Mouse (Mus musculus) heart, embryonic 13.5 days (tissue): ENCODE measurements around the gene Gm20449. TPM values are rescaled to one million over a fixed set of nuclear protein-coding genes. Genes with fewer than 3 reads are reported as not detected.
A peak's percentile ranks its signal among the peaks of the same experiment; 100 is the strongest.
"Not testable (repeated sequence)": the region's sequence is repeated elsewhere in the genome, so short reads cannot be mapped to it uniquely, and the experiment has no call there.

Experiments used
- ATAC-seq: fragments of 200-750 bp; cut with Nextera tagmentation; 2 replicates; pipeline ENCODE4 v1.8.0; 2017; ENCODE audit warnings: moderate TSS enrichment; ENCODE audit not compliant: insufficient number of reproducible peaks, low FRiP score, low TSS enrichment; ENCODE audit errors: extremely low read depth
- H3K27ac ChIP-seq: fragments of 300-500 bp; sonication (generic); replicated peaks from 2 replicates; pipeline ENCODE4 v1.5.1; 2015; ENCODE audit warnings: moderate library complexity, mild to moderate bottlenecking, inconsistent platforms
- H3K27me3 ChIP-seq: fragments of 300-500 bp; sonication (generic); replicated peaks from 2 replicates; pipeline ENCODE4 v1.6.1; 2015; ENCODE audit warnings: mild to moderate bottlenecking, inconsistent platforms
- H3K36me3 ChIP-seq: fragments of 300-500 bp; sonication (generic); 2 replicates; pipeline ENCODE4 v1.6.1; 2015; ENCODE audit warnings: mild to moderate bottlenecking, inconsistent platforms
- H3K4me1 ChIP-seq: fragments of 300-500 bp; sonication (generic); 2 replicates; pipeline ENCODE4 v1.6.1; 2015; ENCODE audit warnings: inconsistent platforms
- H3K4me2 ChIP-seq: fragments of 300-500 bp; sonication (generic); 2 replicates; pipeline ENCODE4 v1.6.1; 2015; ENCODE audit warnings: inconsistent platforms, mild to moderate bottlenecking, moderate library complexity
- H3K4me3 ChIP-seq: fragments of 300-500 bp; sonication (generic); 2 replicates; pipeline ENCODE4 v1.5.1; 2015; ENCODE audit warnings: moderate library complexity, mild to moderate bottlenecking, inconsistent platforms
- H3K9ac ChIP-seq: fragments of 300-500 bp; sonication (generic); 2 replicates; pipeline ENCODE4 v1.6.1; 2015; ENCODE audit warnings: inconsistent platforms, mild to moderate bottlenecking, moderate library complexity
- H3K9me3 ChIP-seq: fragments of 300-500 bp; sonication (generic); 2 replicates; pipeline ENCODE4 v1.6.1; 2016; ENCODE audit warnings: inconsistent platforms
- WGBS: fragments of 180-500 bp; shearing (Covaris S2); methylation state at CpG from one replicate; pipeline ENCODE4 v1.1.7; 2015; ENCODE audit warnings: mixed read lengths; 5-methylcytosine and 5-hydroxymethylcytosine counted together
- polyA plus RNA-seq: library from polyadenylated mRNA; unstranded; fragments of >200 nt; fragmentation: Nextera tagmentation; extraction: Ambion mirVana; gene quantifications from 2 replicates; pipeline ENCODE4 v1.2.1, GENCODE M21; 2015

The Gm20449 gene
- 0.09 and 0.13 TPM in 2 replicates for polyA plus RNA-seq

- WGBS, result under 1% methylated on average over 18 of the region's 18 CpGs
- Histone ChIP-seq H3K36me3 (peaks cover 8% of the 10 kb centered on the region), H3K27ac (peak within 1 kb of the TSS; percentile 75), H3K27me3 (no peaks in the 10 kb centered on the region), H3K9me3 (0 out of 2 replicates have a peak, but pooled peaks cover under 1% of the 10 kb centered on the region), H3K4me3 (peak within 1 kb of the TSS; percentile 73), H3K4me2 (peak within 1 kb of the TSS; percentile 90), H3K9ac (peak within 1 kb of the TSS; percentile 82), H3K4me1 (peaks cover 5% of the 10 kb centered on the region; the same call in 1 of the 2 replicates)
- ATAC-seq, result peak; percentile 88
These were observed at the start of gene Gm20449, which contains the start of gene AW146154 for GRCm38 (mm10) chr7:41499389-41500049. TSS of gene Gm20449 (minus strand) at chr7:41499417. TSS of gene AW146154 (minus strand) at chr7:41499890.

- no peak for ATAC-seq
- 85% methylated on average over 3 of the region's 3 CpGs for WGBS
These were observed 13.5 kb upstream of the Gm20449 start for GRCm38 (mm10) chr7:41512672-41513071.

DNA sequence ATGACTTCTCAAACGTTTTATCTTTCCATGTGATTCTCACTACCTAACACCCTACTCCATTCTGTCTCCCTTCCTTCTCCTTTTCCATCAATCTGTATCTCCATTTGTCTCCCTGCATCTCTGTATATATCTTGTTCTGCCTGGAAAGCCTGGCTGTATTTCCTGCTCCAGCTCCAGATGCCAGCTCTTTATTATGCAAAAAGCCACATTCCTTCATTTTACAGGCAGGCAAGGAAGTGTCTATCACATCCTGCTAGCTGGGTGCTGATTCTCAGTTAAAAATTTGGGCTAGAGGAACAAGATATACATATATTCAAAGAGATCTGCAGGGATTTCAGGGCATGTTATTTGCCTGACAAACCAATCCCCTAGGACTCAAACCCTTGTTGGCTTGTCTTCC, 13.0 kb upstream of the Gm20449 start:
- Histone ChIP-seq H3K9me3 (peaks cover 18% of the 10 kb centered on the region), H3K36me3 (no peaks in the 10 kb centered on the region), H3K4me2 (no peak overlapping the region), H3K27ac (no peak overlapping the region), H3K4me1 (no peaks in the 10 kb centered on the region), H3K4me3 (no peak overlapping the region), H3K9ac (no peak overlapping the region), H3K27me3 (no peaks in the 10 kb centered on the region)
- ATAC-seq, result no peak
- WGBS, result 9% methylated on average over 1 of the region's 1 CpGs

More at GRCm38 (mm10) chr7:41512672-41513071, 13.5 kb upstream of the Gm20449 start:
- no peaks in the 10 kb centered on the region for H3K4me1 ChIP-seq
- no peak overlapping the region for H3K4me3 ChIP-seq
- H3K9ac ChIP-seq, result no peak overlapping the region
- no peak overlapping the region for H3K27ac ChIP-seq
- H3K27me3 ChIP-seq, result no peaks in the 10 kb centered on the region
- no peaks in the 10 kb centered on the region for H3K36me3 ChIP-seq
- H3K9me3 ChIP-seq, result peaks cover 17% of the 10 kb centered on the region
- no peak overlapping the region for H3K4me2 ChIP-seq

GRCm38 (mm10) chr7:41502402-41502801, 3.2 kb upstream of the Gm20449 start:
- no peak overlapping the region for H3K4me3 ChIP-seq
- peaks cover 5% of the 10 kb centered on the region; the same call in 1 of the 2 replicates for H3K4me1 ChIP-seq
- H3K36me3 ChIP-seq, result no peaks in the 10 kb centered on the region
- 36% methylated on average over 1 of the region's 1 CpGs for WGBS
- ATAC-seq, result no peak
- H3K27me3 ChIP-seq, result no peaks in the 10 kb centered on the region
- H3K9ac ChIP-seq, result no peak overlapping the region
- H3K27ac ChIP-seq, result no peak overlapping the region
- peaks cover 3% of the 10 kb centered on the region; the same call in 1 of the 2 replicates for H3K9me3 ChIP-seq
- no peak overlapping the region for H3K4me2 ChIP-seq

DNA sequence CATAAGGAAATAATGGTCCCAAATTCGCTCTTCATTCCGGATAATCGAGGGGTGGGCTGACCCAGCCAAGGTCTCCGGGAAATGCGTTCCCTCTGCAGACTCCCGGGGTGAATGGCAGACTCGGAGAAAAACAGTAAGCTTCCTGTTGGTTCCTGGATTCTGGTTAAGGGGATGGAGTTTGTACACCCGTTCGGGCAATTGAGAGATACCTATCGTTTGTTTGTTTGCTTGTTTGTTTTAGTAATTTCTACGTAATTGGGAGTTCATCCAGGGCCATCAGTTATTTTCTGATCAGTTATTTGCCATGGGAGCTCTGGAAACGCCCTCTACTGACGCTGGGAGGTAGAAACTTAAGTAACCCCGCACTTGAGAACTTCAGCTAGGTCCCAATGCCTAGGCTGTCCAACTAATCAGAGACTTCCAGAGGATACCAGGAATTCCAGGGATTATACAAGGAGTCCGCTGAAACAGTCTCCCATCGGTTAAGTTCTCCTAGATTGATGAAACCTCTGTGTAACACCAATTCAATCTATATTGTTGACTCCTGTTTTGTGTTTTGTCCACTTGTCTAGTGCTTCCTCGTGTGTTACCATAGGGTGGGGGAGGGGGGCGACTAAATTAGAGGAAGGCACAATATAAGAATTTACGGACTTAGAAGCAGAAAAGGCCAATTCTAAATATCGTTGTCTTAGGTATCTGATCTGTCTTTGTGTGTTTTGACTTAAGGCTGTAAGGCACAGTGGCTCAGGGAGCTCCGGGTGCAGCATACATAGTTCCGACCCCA, 1.1 kb upstream of the Gm20449 start:
- Histone ChIP-seq H3K27ac (no peak overlapping the region), H3K4me3 (peak overlapping the region; percentile 73), H3K9me3 (no peaks in the 10 kb centered on the region), H3K9ac (peak overlapping the region; percentile 82), H3K36me3 (no peaks in the 10 kb centered on the region), H3K27me3 (no peaks in the 10 kb centered on the region), H3K4me1 (peaks cover 5% of the 10 kb centered on the region; the same call in 1 of the 2 replicates), H3K4me2 (peak overlapping the region; percentile 90)
- WGBS, result 17% methylated on average over 22 of the region's 22 CpGs
- ATAC-seq, result no peak

GRCm38 (mm10) chr7:41499018-41499388, 214 bp downstream of the Gm20449 start:
- not testable (repeated sequence) for H3K9me3 ChIP-seq, H3K27me3 ChIP-seq, H3K4me1 ChIP-seq
- H3K4me2 ChIP-seq, result peak overlapping the region; percentile 90
- peak overlapping the region; percentile 73 for H3K4me3 ChIP-seq
- H3K27ac ChIP-seq, result peak overlapping the region; percentile 58
- peak; percentile 21; the same call in 1 of the 2 replicates for ATAC-seq
- H3K36me3 ChIP-seq, result peaks cover 12% of the 10 kb centered on the region
- under 1% methylated on average over 6 of the region's 6 CpGs for WGBS
- peak overlapping the region; percentile 82 for H3K9ac ChIP-seq

DNA sequence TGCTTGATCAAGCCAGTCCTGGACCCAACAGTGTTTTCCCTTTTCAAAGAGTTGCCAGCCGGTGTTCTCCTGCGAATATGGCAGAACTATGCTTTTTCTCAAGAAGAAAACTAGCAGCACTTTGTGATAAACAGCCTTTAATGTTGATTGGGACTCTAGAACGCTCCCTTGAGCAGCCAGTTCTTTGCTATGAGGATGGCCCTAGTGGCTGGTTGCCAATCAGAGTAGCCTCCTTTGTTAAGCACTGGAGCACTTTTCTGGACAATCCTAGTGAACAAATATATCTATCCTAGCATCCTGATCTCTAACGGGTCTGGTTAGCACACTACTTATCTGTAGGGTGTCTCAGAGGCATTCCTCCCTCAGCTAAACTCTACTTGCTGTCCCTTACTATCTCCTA, 753 bp downstream of the Gm20449 start:
- not testable (repeated sequence) for H3K27me3 ChIP-seq, ATAC-seq, H3K9me3 ChIP-seq, H3K4me1 ChIP-seq, H3K27ac ChIP-seq
- H3K4me3 ChIP-seq, result peak overlapping the region; percentile 73
- WGBS, result 74% methylated on average over 4 of the region's 4 CpGs
- H3K36me3 ChIP-seq, result peaks cover 12% of the 10 kb centered on the region
- H3K4me2 ChIP-seq, result peak overlapping the region; percentile 90
- H3K9ac ChIP-seq, result peak overlapping the region; percentile 82

- Histone ChIP-seq H3K27ac (no peak overlapping the region), H3K4me1 (peaks cover 5% of the 10 kb centered on the region; the same call in 1 of the 2 replicates), H3K36me3 (peaks cover 12% of the 10 kb centered on the region), H3K9ac (no peak overlapping the region), H3K4me3 (no peak overlapping the region), H3K9me3 (0 out of 2 replicates have a peak, but pooled peaks cover 10% of the 10 kb centered on the region), H3K4me2 (no peak overlapping the region), H3K27me3 (no peaks in the 10 kb centered on the region)
- no peak for ATAC-seq
- WGBS, result 86% methylated on average over 2 of the region's 2 CpGs
These were observed 1.3 kb downstream of the Gm20449 start for GRCm38 (mm10) chr7:41497871-41498270.

GRCm38 (mm10) chr7:41451864-41452263, 47.4 kb downstream of the Gm20449 start:
- Histone ChIP-seq H3K4me1 (no peaks in the 10 kb centered on the region), H3K9ac (no peak overlapping the region), H3K4me2 (no peak overlapping the region), H3K36me3 (no peaks in the 10 kb centered on the region), H3K4me3 (no peak overlapping the region), H3K27me3 (no peaks in the 10 kb centered on the region), H3K9me3 (peaks cover 9% of the 10 kb centered on the region; the same call in 1 of the 2 replicates), H3K27ac (no peak overlapping the region)
- no peak for ATAC-seq
- 8% methylated on average over 10 of the region's 10 CpGs for WGBS

GRCm38 (mm10) chr7:41448596-41448995, 50.6 kb downstream of the Gm20449 start, which contains the start of gene Vmn2r57:
TSS of gene Vmn2r57 (minus strand) at chr7:41448696.
- not testable (repeated sequence) for ATAC-seq, H3K4me2 ChIP-seq, H3K4me1 ChIP-seq, H3K4me3 ChIP-seq, H3K9ac ChIP-seq, H3K36me3 ChIP-seq, H3K9me3 ChIP-seq, H3K27ac ChIP-seq, H3K27me3 ChIP-seq
- WGBS, result 48% methylated on average over 1 of the region's 1 CpGs

- H3K27ac ChIP-seq, result no peak overlapping the region
- H3K36me3 ChIP-seq, result no peaks in the 10 kb centered on the region
- 0 out of 2 replicates have a peak overlapping the region, but pooled peaks have one; percentile 22 for H3K4me2 ChIP-seq
- WGBS, result 68% methylated on average over 4 of the region's 4 CpGs
- peaks cover 6% of the 10 kb centered on the region for H3K4me1 ChIP-seq
- H3K27me3 ChIP-seq, result no peaks in the 10 kb centered on the region
- H3K9me3 ChIP-seq, result no peaks in the 10 kb centered on the region
- no peak overlapping the region for H3K4me3 ChIP-seq
- no peak for ATAC-seq
- H3K9ac ChIP-seq, result no peak overlapping the region
These were observed 105.1 kb downstream of the Gm20449 start for GRCm38 (mm10) chr7:41394130-41394529.
